Mouse (Mus musculus) hindlimb bud, embryonic 11.5 days (tissue): Measurements from ENCODE around the gene Nacc2.

Source experiments
- DNase-seq: peaks from one replicate; pipeline ENCODE4 v3.0.0-alpha.2; 2012; ENCODE audit warnings: low read depth, low spot score; ENCODE audit errors: extremely low spot score

The Nacc2 gene

GRCm38 (mm10) chr2:26139545-26140206 is 16.7 kb upstream of the Nacc2 start:
- no peak for DNase-seq

- DNase-seq: no peak
These were observed 16.1 kb upstream of the Nacc2 start for GRCm38 (mm10) chr2:26139034-26139544.

GRCm38 (mm10) chr2:26138252-26139033 is 15.4 kb upstream of the Nacc2 start:
- DNase-seq: no peak

DNA sequence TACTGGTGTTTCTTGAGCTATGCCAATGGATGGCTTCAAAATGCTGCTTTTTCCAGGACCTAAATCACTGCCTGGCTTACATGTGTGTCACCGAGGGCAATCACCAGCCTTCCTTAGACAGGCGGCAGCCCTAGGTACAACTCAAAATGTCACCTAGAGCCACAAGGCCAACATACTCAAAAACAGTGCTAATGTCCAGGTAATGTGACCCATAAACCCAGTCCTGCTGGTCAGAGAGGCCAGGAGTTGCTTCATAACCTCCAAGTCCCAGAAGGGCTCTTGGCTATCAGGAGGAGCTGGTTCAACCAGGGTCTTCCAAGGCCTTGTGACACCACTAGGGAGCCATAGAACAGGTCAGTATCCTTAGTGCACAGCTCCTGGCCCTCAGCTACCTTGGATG is 11.6 kb upstream of the Nacc2 start:
- no peak for DNase-seq

DNA sequence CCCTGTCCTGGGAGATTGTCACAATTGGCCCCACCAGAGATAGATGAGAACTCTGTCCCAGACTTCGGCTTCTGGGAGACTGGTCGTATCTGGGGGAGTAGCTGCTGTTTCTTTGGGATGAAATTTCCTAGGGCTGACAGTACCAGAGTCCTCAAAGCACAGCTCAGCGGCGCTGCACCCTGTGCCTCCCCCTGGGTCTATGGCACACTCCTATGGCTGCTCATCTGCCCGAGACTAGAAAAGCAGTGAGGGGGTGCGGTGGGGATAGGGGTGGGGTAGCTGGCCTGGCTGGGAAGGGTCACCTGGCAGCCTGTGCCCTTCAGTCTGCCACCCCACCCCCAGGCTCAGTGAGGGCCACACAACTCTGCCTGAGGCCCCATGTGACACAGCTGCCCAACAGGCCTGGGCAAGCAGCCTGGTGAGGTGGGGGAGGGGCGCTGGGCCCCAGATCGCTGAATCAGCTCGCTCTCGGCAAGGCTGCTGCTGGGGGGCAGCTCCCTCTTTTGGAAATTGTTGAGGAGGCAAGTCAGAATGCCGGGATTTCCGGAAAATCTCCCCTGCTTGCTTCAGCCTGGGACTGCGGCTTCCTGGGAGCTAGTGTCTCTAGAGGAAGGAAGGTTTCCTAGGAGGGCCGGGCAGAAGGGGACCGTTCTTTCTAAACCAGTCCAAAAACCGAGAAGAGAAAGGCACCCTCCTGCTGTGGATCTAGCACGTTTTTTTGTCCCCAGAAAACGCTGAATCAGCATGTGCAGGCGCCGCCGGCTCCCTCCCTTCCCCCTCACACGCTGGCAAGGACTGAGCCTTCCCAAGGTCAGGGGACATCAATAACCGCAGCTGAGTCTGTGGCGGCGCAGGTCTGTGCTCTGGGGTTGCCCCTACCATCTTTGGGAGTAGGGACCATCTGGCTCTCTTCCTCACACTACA is 9.9 kb upstream of the Nacc2 start:
- no peak for DNase-seq

DNA sequence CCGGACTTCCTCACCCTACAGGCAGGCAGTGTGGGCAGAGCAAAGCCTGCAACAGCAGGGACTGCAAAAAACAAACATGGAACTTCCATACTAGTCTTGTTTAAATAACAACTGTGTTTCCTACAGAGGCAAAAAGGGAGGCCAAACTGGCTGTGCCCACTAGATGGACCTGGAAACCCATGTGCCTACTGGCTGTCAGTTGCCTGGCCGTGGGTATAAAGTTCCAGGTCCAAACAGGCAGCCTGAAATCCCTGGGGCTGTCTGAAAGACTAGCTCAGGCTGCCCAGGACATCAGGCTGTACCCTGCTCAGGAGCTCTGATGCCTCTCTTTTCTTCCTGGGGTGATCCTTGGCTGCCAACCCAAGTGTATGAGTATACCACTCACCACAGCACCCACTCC is 8.3 kb upstream of the Nacc2 start:
- no peak for DNase-seq

DNA sequence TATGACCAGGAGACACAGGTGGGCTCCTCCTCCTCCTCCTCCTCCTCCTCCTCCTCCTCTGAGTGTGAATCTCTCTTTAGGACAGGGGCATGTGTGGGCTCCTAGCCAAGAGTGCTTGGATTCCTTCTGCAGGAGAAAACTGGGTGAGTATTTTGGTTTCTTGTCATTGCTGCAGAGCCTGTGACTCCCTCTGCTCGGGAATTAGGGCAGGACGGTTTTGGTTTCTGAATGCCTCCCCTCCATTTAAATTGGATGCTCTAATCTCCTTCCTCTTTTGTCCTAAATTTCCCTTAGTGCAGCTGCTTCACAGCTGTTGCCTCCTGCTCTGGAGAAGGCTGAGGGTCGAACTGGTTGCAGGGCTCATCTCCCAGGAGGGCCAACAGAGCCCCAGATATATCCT is 6.9 kb upstream of the Nacc2 start:
- DNase-seq: no peak

DNA sequence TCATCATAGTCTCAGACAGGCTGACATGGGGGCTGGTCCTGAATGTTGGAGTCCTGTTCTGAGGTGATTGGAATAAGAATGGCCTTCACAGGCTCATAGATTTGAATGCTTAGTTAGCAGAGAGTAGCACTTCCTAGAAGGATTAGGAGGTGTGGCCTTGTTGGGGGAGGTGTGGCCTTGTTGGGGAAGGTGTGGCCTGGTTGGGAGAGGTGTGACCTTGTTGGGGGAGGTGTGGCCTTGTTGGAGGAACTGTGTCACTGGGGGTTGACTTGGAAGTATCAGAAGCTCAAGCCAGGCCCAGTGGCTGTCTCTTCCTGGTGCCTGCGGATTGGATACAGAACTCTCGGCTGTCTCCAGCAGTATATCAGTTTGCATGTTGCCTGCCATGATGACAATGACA is 6.3 kb upstream of the Nacc2 start:
- DNase-seq: no peak

- DNase-seq: no peak
These were observed 595 bp downstream of the Nacc2 start for GRCm38 (mm10) chr2:26122171-26123078.

- no peak for DNase-seq
These were observed 1.4 kb downstream of the Nacc2 start for GRCm38 (mm10) chr2:26121541-26122083.

DNA sequence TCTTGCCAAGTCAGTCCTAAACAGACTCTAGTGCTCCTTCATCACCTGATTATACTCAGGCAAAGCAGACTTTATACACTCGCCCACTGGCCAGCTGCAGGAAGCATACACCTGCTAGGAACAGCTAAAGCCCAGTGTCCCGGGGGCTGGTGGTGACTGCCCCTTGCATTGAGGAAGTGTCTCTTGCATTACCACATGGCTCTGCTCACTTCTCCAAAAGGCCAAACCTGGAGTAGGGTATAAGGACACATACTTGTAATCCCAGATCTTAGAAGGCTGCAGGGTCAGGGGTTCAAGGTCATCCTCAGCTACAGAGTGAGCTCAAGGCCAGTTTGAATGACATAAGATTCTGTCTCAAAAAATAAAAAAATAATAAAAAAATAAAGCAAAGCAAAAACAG is 3.4 kb downstream of the Nacc2 start:
- no peak for DNase-seq

DNA sequence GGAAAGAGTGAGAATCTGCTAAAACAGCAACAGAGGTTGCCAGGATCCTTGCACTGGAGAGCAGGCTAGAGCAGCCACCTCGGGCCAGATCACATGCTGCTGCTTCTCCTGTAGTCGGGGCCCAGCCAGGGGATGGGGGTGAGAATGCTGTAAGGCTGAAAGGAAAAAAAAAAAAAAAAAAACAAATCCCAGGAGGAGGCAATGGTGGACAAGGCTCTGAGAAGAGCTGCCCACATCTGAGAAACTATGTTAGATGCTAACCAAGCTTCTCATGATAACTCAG is 3.8 kb downstream of the Nacc2 start:
- no peak for DNase-seq

DNA sequence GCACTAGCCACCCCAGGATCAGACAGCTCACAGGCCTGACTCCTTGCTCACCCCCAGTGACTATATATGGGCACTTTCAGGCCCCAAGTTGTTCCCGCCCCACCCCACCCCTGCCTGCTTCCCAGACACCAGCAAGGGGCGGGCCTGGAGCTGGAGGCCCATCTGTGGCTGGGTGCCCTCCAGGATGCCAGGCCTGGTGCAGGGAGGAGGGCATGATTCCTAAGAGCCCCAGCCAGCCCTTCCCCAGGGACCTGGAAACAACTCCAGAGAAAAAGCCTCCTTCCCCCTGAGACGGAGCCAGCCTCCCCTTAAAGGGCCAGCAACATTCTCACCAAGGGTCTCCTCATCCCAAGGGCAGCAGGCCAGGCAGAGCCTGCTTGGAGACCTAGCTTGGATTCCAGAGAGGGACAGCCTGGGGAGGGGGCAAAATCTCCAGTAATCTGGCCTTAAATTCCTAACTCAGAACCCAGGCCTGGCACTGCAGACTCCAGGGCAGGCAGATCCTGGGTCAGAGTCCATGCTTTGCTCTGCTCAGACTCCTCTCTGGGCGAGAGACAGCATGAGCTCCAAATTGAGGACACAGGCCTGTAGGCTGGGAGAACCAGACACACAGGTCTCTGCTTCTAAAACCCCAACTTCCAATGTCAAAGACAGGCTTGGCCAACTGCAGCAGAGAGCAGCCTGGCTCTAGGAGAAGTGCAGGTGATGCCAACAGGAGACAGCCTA is 4.3 kb downstream of the Nacc2 start:
- DNase-seq: no peak

- DNase-seq: no peak
These were observed 5.4 kb downstream of the Nacc2 start for GRCm38 (mm10) chr2:26117580-26117979.

GRCm38 (mm10) chr2:26116550-26116949 is 6.5 kb downstream of the Nacc2 start:
- DNase-seq: no peak

- DNase-seq: no peak
These were observed 7.8 kb downstream of the Nacc2 start for GRCm38 (mm10) chr2:26115215-26115614.

DNA sequence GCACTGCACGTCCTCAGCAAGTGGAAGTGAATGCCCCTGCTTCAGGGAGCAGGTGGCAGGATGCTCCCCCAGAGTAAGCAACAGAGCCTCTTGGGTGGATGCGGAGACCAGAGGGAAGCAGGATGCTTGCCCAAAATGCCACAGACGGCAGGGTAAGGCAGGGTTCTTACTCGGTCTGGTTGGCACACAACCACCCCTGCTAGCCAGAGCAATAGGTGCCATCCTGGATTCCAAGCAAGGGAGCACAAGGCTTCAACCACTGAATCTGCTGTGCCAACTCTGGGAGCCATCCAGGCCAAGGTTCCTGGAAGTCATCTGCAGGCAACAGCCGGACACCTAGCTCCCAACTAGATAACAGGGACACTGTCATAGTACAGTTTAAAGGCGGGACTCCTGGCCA is 14.8 kb downstream of the Nacc2 start:
- no peak for DNase-seq

DNA sequence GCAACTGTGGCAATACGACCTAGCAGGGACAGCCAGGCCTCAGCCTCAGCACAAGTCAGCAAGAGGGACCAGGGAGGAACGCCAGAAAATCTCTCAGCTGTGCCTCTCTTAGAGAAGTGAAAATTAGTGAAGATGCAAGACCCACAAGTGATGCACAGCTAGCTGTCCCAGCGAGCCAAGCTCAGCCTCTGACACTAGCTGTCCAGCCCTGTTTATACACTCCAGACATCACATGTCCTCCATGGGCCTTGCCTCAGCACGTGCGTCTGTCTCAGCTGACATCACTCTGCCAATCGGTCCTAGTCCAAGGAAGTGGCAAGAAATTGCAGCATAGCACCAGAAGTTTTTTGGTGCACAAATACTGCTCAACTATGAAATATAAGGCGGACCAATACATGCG is 16.0 kb downstream of the Nacc2 start:
- DNase-seq: no peak

DNA sequence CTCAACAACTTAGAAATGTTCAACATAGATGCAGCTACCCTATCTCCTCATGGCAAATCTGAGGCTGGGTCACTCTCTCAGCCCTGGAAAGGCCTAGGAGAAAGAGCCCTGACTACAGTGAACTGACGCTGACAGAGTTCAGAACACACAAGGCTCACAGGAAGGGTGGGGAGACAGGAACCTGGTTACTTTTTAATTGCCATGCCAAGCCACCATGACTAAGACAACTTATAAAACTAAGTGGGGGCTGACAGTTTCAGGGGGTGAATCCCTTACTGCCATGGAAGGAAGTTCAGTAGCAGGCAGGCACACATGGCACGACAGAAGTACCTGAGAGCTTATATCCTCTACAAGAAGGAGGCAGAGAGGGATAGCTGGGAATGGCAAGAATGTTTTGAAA is 16.8 kb downstream of the Nacc2 start:
- DNase-seq: no peak

DNA sequence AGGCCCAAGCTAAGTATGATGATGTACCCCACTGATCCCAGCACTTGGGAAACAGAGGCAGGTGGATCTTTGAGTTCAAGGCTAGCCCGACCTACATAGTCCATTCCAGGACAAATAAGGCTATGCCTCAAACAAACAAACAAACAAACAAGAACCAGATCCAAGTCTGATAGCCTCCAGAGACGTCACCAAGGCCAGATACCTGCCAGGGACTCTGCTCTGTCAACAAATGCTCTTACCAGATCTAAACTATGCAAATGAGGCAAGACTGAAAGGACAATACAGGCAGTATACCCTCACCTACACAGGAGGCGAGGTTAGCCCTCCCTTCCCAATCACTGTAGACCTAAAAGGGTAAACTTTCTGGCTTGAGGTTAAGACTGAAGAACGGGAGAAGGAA is 22.7 kb downstream of the Nacc2 start:
- DNase-seq: no peak
